Mouse (Mus musculus) heart, embryonic 15.5 days (tissue): ENCODE data around the gene Pik3r3. TPM values are rescaled to one million over a fixed set of nuclear protein-coding genes. Genes with fewer than 3 reads are reported as not detected.
"Not testable (repeated sequence)": the region's sequence is repeated elsewhere in the genome, so short reads cannot be mapped to it uniquely, and the experiment has no call there.

Experiments
- ATAC-seq: fragments of 200-750 bp; cut with Nextera tagmentation; replicated peaks from 2 replicates; pipeline ENCODE4 v1.8.0; 2017; ENCODE audit warnings: low read depth, moderate TSS enrichment; ENCODE audit not compliant: insufficient number of reproducible peaks, insufficient read depth, low FRiP score
- H3K27ac ChIP-seq: fragments of 300-500 bp; sonication (generic); 2 replicates; pipeline ENCODE4 v1.5.1; 2015; ENCODE audit warnings: mild to moderate bottlenecking, inconsistent platforms
- H3K27me3 ChIP-seq: fragments of 300-500 bp; sonication (generic); 2 replicates; pipeline ENCODE4 v1.6.1; 2015; ENCODE audit warnings: inconsistent platforms
- H3K36me3 ChIP-seq: fragments of 300-500 bp; sonication (generic); 2 replicates; pipeline ENCODE4 v1.6.1; 2015; ENCODE audit warnings: mild to moderate bottlenecking, inconsistent platforms
- H3K4me1 ChIP-seq: fragments of 300-500 bp; sonication (generic); replicated peaks from 2 replicates; pipeline ENCODE4 v1.6.1; 2015; ENCODE audit warnings: inconsistent platforms
- H3K4me2 ChIP-seq: fragments of 300-500 bp; sonication (generic); 2 replicates; pipeline ENCODE4 v1.6.1; 2015; ENCODE audit warnings: inconsistent platforms, mild to moderate bottlenecking, moderate library complexity
- H3K4me3 ChIP-seq: fragments of 300-500 bp; sonication (generic); 2 replicates; pipeline ENCODE4 v1.5.1; 2015; ENCODE audit warnings: mild to moderate bottlenecking, inconsistent platforms
- H3K9ac ChIP-seq: fragments of 300-500 bp; sonication (generic); 2 replicates; pipeline ENCODE4 v1.6.1; 2015; ENCODE audit warnings: mild to moderate bottlenecking, inconsistent platforms
- H3K9me3 ChIP-seq: fragments of 300-500 bp; sonication (generic); replicated peaks from 2 replicates; pipeline ENCODE4 v1.6.1; 2016; ENCODE audit warnings: inconsistent platforms
- WGBS: fragments of 180-500 bp; shearing (Covaris S2); methylation state at CpG from one replicate; pipeline ENCODE4 v1.1.7; 2015; ENCODE audit warnings: mixed read lengths; 5-methylcytosine and 5-hydroxymethylcytosine counted together
- polyA plus RNA-seq: library from polyadenylated mRNA; unstranded; fragments of >200 nt; fragmentation: Nextera tagmentation; extraction: Ambion mirVana; gene quantifications from 2 replicates; pipeline ENCODE4 v1.2.1, GENCODE M21; 2015

Pik3r3 gene
- polyA plus RNA-seq, 1 experiment from 2014 or later, result 9.9 TPM

DNA sequence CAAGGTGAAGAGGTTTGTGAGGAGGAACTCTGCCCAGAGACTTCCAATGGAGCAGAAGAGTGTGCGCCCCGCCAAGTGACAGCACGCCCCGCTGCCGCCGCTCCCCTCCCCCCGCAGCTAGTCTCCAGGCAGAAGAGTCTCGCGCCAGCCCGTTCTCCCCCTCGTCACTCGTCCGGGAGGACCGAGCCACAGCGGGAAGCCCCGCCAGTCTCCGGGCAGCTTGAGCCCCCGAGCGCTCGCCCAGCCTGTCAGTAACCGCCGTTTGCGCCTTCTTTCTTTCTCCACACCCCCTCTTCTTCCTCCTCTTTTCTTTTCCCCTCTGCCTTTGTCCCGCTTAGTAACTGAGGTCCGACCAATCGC is 658 bp upstream of the Pik3r3 start:
- H3K36me3 ChIP-seq, result no peaks in the 10 kb centered on the region
- ATAC-seq, result peak; percentile 50
- H3K4me3 ChIP-seq, result peak overlapping the region; percentile 90
- WGBS, result under 1% methylated on average over 26 of the region's 26 CpGs
- peak overlapping the region; percentile 95 for H3K27ac ChIP-seq
- H3K4me2 ChIP-seq, result peak overlapping the region; percentile 75
- peaks cover 17% of the 10 kb centered on the region for H3K4me1 ChIP-seq
- no peaks in the 10 kb centered on the region for H3K27me3 ChIP-seq
- no peaks in the 10 kb centered on the region for H3K9me3 ChIP-seq
- H3K9ac ChIP-seq, result peak overlapping the region; percentile 72

DNA sequence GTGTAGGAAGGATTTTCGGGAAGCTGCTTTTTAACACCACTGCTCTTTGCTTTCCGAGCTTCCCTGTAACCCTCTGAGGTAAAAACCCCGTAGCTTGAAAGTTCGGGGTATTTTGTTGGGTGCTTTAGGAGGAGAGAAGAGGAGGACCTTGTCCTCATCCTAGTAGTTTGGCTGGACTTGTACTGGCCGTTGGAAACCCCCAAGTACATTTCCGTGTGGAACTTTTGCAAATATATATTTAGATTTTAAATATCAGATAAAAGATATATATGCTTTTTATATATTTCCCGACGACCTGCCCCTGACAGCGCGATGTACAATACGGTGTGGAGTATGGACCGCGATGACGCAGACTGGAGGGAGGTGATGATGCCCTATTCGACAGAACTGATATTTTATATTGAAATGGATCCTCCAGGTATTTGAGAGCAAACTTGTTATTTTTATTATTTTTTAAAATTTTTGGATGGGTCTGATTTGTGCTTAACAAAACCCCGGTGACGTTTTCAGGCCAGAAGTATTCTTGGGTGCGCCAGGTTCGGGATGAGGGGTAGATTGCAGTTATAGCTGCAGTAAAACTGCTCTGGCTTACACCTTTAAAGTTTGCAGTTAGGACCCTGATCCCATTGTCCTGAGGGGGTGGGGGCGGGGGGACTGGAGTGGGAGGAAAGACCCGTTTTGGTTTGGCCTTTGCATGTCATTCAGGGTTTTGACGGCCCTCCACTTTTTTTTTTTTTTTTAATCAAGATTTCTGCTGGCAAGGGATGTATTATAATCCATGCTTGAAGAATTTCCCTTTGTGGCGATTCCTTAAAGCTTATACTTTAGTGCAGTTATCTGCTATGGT is 801 bp downstream of the Pik3r3 start:
- Histone ChIP-seq H3K36me3 (no peaks in the 10 kb centered on the region), H3K4me3 (peak overlapping the region; percentile 90), H3K4me1 (peaks cover 11% of the 10 kb centered on the region), H3K27me3 (no peaks in the 10 kb centered on the region), H3K27ac (peak overlapping the region; percentile 95), H3K9ac (peak overlapping the region; percentile 72), H3K9me3 (no peaks in the 10 kb centered on the region), H3K4me2 (peak overlapping the region; percentile 58)
- ATAC-seq, result no peak
- under 1% methylated on average over 23 of the region's 23 CpGs for WGBS

DNA sequence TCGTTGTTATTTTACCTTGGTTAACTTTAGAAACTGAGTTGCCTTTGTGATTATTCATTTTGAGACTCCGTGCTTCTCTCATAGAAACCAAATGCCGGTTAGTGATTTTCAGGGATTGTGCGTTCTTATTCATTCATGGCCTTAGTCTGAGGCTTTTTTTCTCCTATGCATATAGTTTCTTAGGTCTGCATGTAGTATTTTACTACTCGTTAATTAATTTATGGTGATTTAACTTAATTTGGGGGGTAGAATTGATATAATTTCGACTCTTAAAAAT is 1.4 kb downstream of the Pik3r3 start:
- H3K4me2 ChIP-seq, result peak overlapping the region; percentile 58
- H3K9ac ChIP-seq, result peak overlapping the region; percentile 72
- no peak for ATAC-seq
- H3K4me3 ChIP-seq, result peak overlapping the region; percentile 90
- no peaks in the 10 kb centered on the region for H3K36me3 ChIP-seq
- 5% methylated on average over 6 of the region's 6 CpGs for WGBS
- no peaks in the 10 kb centered on the region for H3K9me3 ChIP-seq
- H3K27ac ChIP-seq, result peak overlapping the region; percentile 95
- no peaks in the 10 kb centered on the region for H3K27me3 ChIP-seq
- H3K4me1 ChIP-seq, result peaks cover 11% of the 10 kb centered on the region

DNA sequence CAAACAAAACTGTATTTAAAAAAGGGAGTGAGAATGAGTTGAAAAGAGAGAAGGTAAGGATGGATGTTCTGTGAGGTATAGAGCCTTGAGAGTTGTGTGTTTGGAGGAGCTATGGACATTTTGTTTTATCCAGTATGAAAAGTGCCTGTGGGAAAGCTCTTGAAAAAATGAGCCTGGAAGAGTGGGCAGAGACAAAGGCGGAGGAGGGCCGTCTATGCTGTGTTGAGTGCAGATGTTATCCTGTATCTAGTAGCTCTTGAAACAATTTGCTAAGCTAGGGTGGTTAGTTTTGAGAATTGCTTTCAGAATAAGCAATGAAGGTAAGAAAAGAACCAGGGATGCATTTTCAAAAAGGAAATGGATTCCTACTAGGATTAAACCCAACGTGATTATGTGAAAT is 22.0 kb downstream of the Pik3r3 start:
- ATAC-seq, result no peak
- no peaks in the 10 kb centered on the region for H3K36me3 ChIP-seq
- H3K4me1 ChIP-seq, result no peaks in the 10 kb centered on the region
- H3K9ac ChIP-seq, result no peak overlapping the region
- H3K27me3 ChIP-seq, result no peaks in the 10 kb centered on the region
- H3K4me3 ChIP-seq, result no peak overlapping the region
- H3K9me3 ChIP-seq, result no peaks in the 10 kb centered on the region
- no peak overlapping the region for H3K27ac ChIP-seq
- 72% methylated on average over 3 of the region's 3 CpGs for WGBS
- no peak overlapping the region for H3K4me2 ChIP-seq

DNA sequence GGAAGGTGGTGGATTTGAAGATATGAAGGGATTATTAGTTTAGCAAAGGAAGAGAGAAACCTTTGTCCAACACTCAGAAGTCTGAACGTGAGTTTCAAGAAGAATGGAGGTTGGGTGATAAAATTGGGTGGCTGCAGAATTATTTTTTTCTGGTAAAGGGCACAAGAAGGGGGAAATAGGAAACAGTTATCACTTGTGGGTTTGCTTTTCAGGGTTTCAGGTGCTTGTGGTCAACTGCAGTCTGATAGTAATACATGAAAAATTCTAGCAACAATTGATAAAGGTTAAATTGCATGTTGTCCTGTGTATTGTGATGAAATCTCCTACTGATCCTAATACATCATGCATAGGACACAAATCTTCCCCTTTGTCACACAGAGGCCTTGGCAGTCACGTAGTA is 22.8 kb downstream of the Pik3r3 start:
- Histone ChIP-seq H3K4me1 (no peaks in the 10 kb centered on the region), H3K9ac (no peak overlapping the region), H3K9me3 (no peaks in the 10 kb centered on the region), H3K27ac (no peak overlapping the region), H3K27me3 (no peaks in the 10 kb centered on the region), H3K4me3 (no peak overlapping the region), H3K4me2 (no peak overlapping the region), H3K36me3 (no peaks in the 10 kb centered on the region)
- no peak for ATAC-seq
- 65% methylated on average over 2 of the region's 2 CpGs for WGBS

DNA sequence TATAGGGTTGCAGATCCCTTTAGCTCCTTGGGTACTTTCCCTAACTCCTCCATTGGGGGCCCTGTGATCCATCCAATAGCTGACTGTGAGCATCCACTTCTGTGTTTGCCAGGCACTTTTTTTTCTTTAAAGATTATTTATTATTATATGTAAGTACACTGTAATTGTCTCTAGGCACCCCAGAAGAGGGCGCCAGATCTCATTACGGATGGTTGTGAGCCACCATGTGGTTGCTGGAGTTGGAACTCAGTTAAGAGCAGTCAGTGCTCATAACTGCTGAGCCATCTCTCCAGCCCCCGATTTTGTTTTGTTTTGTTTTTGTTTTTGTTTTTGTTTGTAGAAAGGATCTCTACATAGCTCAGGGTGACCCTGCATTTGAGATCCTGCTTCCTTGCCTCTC is 24.5 kb downstream of the Pik3r3 start:
- H3K4me2 ChIP-seq, H3K27ac ChIP-seq, ATAC-seq, H3K27me3 ChIP-seq, H3K36me3 ChIP-seq, H3K4me1 ChIP-seq, H3K4me3 ChIP-seq, H3K9me3 ChIP-seq, H3K9ac ChIP-seq: not testable (repeated sequence)
- 52% methylated on average over 3 of the region's 3 CpGs for WGBS

DNA sequence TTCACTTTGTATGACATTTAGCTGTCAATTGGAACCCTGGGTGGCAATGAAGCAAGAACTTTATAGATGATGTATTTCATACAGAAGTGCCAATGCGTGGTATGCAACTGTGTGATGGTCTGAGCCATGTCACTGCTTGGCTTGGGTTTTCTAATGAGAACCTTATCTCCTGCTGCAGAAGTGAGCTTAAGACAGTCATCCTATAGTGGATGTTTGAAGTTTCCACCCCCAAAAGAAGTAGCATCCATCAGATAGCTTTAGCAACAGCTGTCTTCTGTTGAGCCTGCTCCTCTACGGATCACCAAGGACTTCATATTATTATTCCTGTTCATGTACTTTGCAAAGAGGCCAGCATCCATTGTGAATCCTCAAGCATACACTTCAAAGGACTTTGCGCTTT is 28.6 kb downstream of the Pik3r3 start:
- H3K4me2 ChIP-seq, result no peak overlapping the region
- 93% methylated on average over 3 of the region's 3 CpGs for WGBS
- no peaks in the 10 kb centered on the region for H3K4me1 ChIP-seq
- H3K27me3 ChIP-seq, result no peaks in the 10 kb centered on the region
- H3K4me3 ChIP-seq, result no peak overlapping the region
- no peak overlapping the region for H3K9ac ChIP-seq
- no peak overlapping the region for H3K27ac ChIP-seq
- H3K9me3 ChIP-seq, result no peaks in the 10 kb centered on the region
- no peak for ATAC-seq
- no peaks in the 10 kb centered on the region for H3K36me3 ChIP-seq

DNA sequence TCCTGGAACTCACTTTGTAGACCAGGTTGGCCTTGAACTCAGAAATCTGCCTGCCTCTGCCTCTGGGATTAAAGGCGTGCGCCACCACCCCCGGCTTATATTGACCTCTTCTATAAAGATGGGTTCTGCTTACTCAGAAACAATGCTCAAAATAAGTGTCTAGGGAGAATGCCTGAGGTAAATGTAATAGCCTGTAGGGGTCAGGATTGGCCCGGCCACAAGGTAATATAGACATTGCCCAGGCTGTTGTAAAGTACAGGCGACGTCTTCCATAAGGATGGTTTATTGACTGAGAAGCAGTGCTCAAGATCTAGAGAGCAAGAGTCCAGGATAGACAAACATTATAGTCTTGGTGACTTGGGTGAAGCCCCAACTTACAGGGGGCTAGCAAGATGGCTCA is 46.8 kb downstream of the Pik3r3 start:
- no peak overlapping the region for H3K4me2 ChIP-seq
- no peak overlapping the region for H3K4me3 ChIP-seq
- no peaks in the 10 kb centered on the region for H3K27me3 ChIP-seq
- H3K4me1 ChIP-seq, result no peaks in the 10 kb centered on the region
- no peak overlapping the region for H3K27ac ChIP-seq
- H3K36me3 ChIP-seq, result peaks cover 24% of the 10 kb centered on the region; the same call in 1 of the 2 replicates
- ATAC-seq, result no peak
- H3K9me3 ChIP-seq, result no peaks in the 10 kb centered on the region
- no peak overlapping the region for H3K9ac ChIP-seq
- WGBS, result 89% methylated on average over 6 of the region's 6 CpGs

DNA sequence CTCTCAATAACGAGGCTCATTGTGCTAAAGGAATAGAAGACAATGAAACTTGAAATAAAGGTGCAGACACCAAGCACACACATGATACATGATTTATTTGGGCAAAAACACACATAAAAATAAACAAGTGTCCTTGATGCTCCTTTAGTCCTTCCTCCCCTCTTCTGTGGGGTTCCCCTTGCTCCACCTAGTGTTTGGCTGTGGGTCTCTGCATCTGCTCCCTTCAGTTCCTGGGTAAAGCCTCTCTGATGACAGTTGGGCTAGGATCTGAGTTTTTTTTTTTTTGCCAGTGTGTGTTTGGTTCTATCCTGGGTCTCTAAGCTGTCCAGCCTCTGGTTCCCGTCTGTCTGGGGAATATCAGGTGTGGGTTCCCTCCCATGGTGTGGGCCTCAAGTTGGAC is 60.8 kb downstream of the Pik3r3 start:
- H3K4me2 ChIP-seq, result no peak overlapping the region
- ATAC-seq, result no peak
- H3K36me3 ChIP-seq, result peaks cover 13% of the 10 kb centered on the region; the same call in 1 of the 2 replicates
- no peak overlapping the region for H3K4me3 ChIP-seq
- 70% methylated on average over 2 of the region's 2 CpGs for WGBS
- H3K9me3 ChIP-seq, result no peaks in the 10 kb centered on the region
- no peak overlapping the region for H3K9ac ChIP-seq
- no peaks in the 10 kb centered on the region for H3K27me3 ChIP-seq
- no peaks in the 10 kb centered on the region for H3K4me1 ChIP-seq
- H3K27ac ChIP-seq, result no peak overlapping the region

DNA sequence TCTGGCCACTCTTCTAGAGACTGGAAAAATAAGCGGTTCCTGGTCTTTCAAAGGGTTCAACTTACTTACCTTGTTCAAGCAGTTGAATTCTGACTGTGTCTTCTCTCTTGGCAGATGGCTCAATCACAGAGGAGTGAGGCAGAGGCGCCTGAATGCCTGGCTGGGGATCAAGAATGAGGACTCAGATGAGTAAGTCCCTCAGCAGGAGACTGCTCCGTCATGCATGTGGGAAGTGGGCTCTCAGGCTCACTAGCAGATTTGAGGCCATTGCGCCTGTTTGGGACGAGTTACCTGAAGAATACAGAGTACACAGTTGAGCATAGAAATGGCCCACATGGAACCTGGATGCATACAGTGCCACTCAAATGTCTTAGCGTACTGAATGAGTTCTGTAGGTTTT is 70.1 kb downstream of the Pik3r3 start:
- no peak overlapping the region for H3K4me2 ChIP-seq
- no peak overlapping the region for H3K27ac ChIP-seq
- H3K4me3 ChIP-seq, result no peak overlapping the region
- 79% methylated on average over 6 of the region's 6 CpGs for WGBS
- ATAC-seq, result no peak
- H3K36me3 ChIP-seq, result peaks cover 29% of the 10 kb centered on the region
- no peak overlapping the region for H3K9ac ChIP-seq
- H3K4me1 ChIP-seq, result no peaks in the 10 kb centered on the region
- H3K9me3 ChIP-seq, result no peaks in the 10 kb centered on the region
- no peaks in the 10 kb centered on the region for H3K27me3 ChIP-seq

DNA sequence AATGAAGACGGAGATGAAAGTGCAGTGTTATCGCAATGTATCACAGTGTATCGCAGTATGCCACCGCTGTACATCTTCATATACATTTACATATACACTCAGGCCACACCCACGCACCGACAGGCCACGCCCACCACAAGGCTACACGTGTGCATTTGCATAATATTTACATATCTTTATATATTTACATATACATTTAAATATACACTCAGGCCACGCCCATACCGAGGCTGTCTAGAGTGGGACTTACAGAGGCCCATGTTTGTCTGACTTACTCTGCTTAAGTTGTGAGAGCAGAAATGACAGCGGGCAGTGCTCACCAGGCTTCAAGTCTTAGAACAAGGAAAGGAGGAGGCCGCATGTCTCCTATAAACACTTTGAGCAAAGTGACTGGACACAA is 71.9 kb downstream of the Pik3r3 start:
- WGBS, result 83% methylated on average over 12 of the region's 12 CpGs
- ATAC-seq, result no peak

DNA sequence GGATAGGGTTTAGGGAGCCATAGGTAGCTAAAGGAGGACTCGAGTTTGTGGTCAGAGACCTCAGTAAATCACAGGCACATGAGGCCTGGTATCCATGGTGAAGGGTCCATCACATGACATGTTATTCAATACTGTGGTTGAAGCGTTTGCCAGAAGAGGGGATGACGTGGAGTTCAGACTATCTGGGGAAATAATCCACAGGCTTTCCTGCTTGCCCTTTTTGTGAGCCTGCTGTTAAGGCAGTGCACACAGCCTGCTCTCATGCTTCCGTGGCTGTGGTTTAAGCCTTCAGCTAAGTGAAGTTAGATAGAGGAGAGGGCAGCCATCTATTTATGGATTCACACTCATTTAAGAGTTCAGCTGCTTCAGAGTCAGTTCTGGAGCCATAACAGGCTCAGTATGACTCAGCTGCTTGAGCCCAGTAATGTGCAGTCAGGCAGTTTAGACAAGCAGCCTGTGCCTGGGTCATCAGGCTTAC is 79.5 kb downstream of the Pik3r3 start:
- Histone ChIP-seq H3K27me3 (no peaks in the 10 kb centered on the region), H3K4me2 (no peak overlapping the region), H3K27ac (peak overlapping the region; percentile 68), H3K9ac (no peak overlapping the region), H3K36me3 (0 out of 2 replicates have a peak, but pooled peaks cover 5% of the 10 kb centered on the region), H3K4me3 (no peak overlapping the region), H3K4me1 (peaks cover 22% of the 10 kb centered on the region), H3K9me3 (no peaks in the 10 kb centered on the region)
- WGBS, result 20% methylated on average over 4 of the region's 4 CpGs
- peak; percentile 72 for ATAC-seq

More for the DNA sequence above, 71.9 kb downstream of the Pik3r3 start:
- Histone ChIP-seq H3K36me3 (peaks cover 31% of the 10 kb centered on the region), H3K9ac (no peak overlapping the region), H3K4me3 (no peak overlapping the region), H3K9me3 (no peaks in the 10 kb centered on the region), H3K27me3 (no peaks in the 10 kb centered on the region), H3K4me2 (no peak overlapping the region), H3K27ac (no peak overlapping the region), H3K4me1 (no peaks in the 10 kb centered on the region)
